Mouse (Mus musculus) testis, adult 2 months (tissue): ENCODE data around the gene Nup210.

Experiments
- CTCF ChIP-seq: fragments of 200-500 bp; IDR thresholded peaks from 2 replicates; pipeline ENCODE4 v1.5.1; 2012; ENCODE audit warnings: low read depth, mild to moderate bottlenecking, inconsistent platforms, low read length, moderate library complexity; ENCODE audit not compliant: control insufficient read depth, insufficient read depth, insufficient replicate concordance
- POLR2A ChIP-seq: fragments of 200-500 bp; IDR thresholded peaks from 2 replicates; pipeline ENCODE4 v1.6.1; 2012; ENCODE audit warnings: low read depth, mild to moderate bottlenecking, inconsistent platforms, low read length, moderate library complexity; ENCODE audit not compliant: control insufficient read depth

- TF ChIP-seq CTCF (no peak), POLR2A (no peak)
Measured at GRCm38 (mm10) chr6:91163195-91163911, 46.7 kb upstream of the Nup210 start.
